ENCODE assay signal across 10 mouse cellular contexts in genomic region chr3:81164091-81164490, GRCm38 (mm10).
"Had no signal": no experiment of that assay in that cellular context is flagged by ENCODE, and none has a peak within 500 bp of the region (broad histone marks: within the 10 kb centered on the region; RNA-seq: fewer than 3 reads in every experiment).

No protein-coding gene starts in this region.

- ATAC-seq: midbrain, embryonic 15.5 days had no signal

- DNase-seq: kidney, adult 8-10 months; kidney, postnatal 10 days; kidney, postnatal 4 days; liver, embryonic 13.5 days; lung, adult 2 months; lung, postnatal 14 days; lung, postnatal 4 days; thymus, adult 18-20 months; thymus, postnatal 4 days had no signal
